Mouse (Mus musculus): ENCODE results near the gene Slc38a2. TPM values are rescaled to one million over a fixed set of nuclear protein-coding genes. Genes with fewer than 3 reads are reported as not detected.

The Slc38a2 gene
- polyA plus RNA-seq, 1 experiment, result 13.9 TPM

DNA sequence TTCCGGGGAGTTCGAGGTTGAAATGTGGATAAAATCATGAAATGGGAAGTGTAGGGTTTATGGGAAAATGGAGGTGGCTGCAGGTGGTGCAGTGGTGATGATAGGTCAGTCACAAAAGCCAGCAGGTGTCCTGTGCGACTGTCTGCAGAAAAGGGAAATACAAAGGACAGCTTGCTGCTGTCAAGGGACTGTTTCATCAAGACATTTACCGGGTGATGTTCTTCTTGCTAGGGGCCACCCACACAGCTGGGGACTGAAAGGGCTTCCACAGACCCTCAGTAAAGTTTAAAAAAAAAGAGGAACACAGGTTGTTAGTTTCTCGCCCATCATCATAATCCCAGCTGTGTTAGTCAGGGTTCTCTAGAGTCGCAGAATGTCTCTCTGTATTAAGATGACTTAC is 14.3 kb downstream of the Slc38a2 start:
- WGBS, result 64% methylated on average over 6 of the region's 6 CpGs
- H3K4me1 ChIP-seq (ENCODE audit: control insufficient read depth, insufficient read depth, insufficient read length, low read length), result 0 out of 2 replicates have a peak, but pooled peaks cover 4% of the 10 kb centered on the region
- TF ChIP-seq POLR2A (IDR thresholded peaks at IDR 0.05; ENCODE audit: low read depth, low read length) (no peak), CTCF (IDR thresholded peaks at IDR 0.05; ENCODE audit: extremely low read depth, insufficient read length, insufficient replicate concordance, low read depth, low read length) (no peak)

DNA sequence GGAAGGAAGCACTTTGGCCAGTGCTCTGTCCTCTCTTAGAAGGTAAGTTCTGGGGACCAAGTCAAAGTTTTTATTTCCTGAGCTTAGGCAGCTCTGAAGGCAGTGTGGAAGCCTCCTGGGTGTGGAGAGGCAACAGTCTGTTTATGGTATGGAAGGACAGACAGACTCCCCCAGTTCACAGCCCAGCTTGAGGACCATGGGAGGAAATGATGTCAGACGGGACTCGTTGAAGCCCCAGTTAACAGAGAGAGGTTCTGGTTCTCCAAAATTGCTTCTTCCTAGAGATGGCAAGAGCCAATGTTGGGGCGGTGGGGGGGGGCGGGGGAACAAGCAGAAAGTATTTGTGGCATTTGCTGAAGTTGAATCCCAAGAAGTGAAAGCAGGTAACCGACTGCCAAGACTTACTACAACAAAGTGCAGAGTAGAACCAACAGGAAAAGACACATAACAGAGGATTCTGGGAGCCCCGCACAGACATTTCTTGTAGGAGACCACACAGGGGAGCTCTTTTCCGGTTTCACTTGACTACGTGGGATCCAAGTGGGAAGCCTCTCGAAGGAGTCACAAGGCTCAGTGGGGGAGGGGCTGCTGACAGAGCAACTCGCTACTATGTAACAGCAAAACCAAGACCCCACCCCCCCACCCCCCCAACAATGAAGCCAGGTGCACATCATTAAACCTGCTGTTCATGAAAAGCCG is 15.2 kb downstream of the Slc38a2 start:
- H3K36me3 ChIP-seq (ENCODE audit: control insufficient read depth, insufficient read depth, low read length), result peaks cover 17% of the 10 kb centered on the region
- H3K27ac ChIP-seq (ENCODE audit: insufficient read depth, low read depth, low read length), result no peak overlapping the region
- no peaks in the 10 kb centered on the region for H3K27me3 ChIP-seq (ENCODE audit: control insufficient read depth, insufficient read depth, low read length)
- 25% methylated on average over 11 of the region's 11 CpGs for WGBS
- H3K4me1 ChIP-seq (ENCODE audit: control insufficient read depth, insufficient read depth, insufficient read length, low read length), result 0 out of 2 replicates have a peak, but pooled peaks cover 4% of the 10 kb centered on the region
- H3K4me3 ChIP-seq (ENCODE audit: low read depth, low read length), result no peak overlapping the region
- TF ChIP-seq POLR2A (IDR thresholded peaks at IDR 0.05; ENCODE audit: low read depth, low read length) (no peak), CTCF (IDR thresholded peaks at IDR 0.05; ENCODE audit: extremely low read depth, insufficient read length, insufficient replicate concordance, low read depth, low read length) (no peak)

More for the DNA sequence above, 14.3 kb downstream of the Slc38a2 start:
- H3K36me3 ChIP-seq (ENCODE audit: control insufficient read depth, insufficient read depth, low read length), result peaks cover 23% of the 10 kb centered on the region
- H3K27ac ChIP-seq (ENCODE audit: insufficient read depth, low read depth, low read length), result no peak overlapping the region
- H3K27me3 ChIP-seq (ENCODE audit: control insufficient read depth, insufficient read depth, low read length), result no peaks in the 10 kb centered on the region
- no peak overlapping the region for H3K4me3 ChIP-seq (ENCODE audit: low read depth, low read length)

DNA sequence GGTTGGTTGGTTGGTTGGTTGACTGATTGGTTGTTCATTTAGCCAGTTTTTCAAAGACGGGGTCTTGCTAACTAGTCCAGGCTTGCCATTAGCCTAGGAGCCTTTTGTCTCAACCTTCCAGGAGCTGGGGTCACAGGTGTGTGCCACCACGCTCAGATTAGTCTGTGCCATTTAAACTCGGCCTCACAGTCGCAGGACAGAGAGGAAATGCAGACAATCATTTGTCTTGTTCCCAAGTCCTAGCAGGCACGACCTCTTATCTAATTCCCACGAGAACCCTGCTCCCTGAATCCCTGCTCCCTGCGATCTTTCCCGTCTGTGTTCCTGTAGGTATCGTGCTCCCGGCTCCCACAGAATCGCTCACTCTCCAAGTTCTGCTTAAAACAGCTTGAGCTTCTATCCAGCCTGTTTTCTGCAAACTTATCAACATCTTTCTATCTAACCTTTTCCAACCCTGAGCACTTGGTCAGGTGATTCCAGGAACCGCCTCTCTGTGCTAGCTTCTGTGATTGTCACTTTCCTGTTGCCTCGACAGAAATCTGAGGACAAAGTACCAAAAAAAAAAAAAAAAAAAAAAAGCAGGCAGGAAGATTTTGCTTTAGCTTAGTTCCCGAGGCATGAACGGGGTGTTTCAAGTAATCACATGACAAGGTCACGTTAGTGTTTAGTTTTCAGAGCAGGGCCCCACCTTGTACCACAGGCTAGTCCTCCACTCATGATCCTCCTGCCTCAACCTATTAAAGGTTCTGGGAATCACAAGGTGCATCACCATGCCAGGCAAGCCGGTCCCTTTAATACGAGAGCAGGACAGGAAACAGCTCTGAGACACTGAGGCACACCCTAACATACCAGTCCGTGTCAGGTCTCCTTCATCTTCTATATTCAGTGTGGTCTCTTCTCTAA is 20.4 kb downstream of the Slc38a2 start:
- Histone ChIP-seq H3K36me3 (ENCODE audit: control insufficient read depth, insufficient read depth, low read length) (no peaks in the 10 kb centered on the region), H3K27me3 (ENCODE audit: control insufficient read depth, insufficient read depth, low read length) (peaks cover 3% of the 10 kb centered on the region; the same call in 1 of the 2 replicates), H3K4me3 (ENCODE audit: low read depth, low read length) (no peak overlapping the region), H3K27ac (ENCODE audit: insufficient read depth, low read depth, low read length) (no peak overlapping the region), H3K4me1 (ENCODE audit: control insufficient read depth, insufficient read depth, insufficient read length, low read length) (no peaks in the 10 kb centered on the region; the same call in 1 of the 2 replicates)
- TF ChIP-seq POLR2A (IDR thresholded peaks at IDR 0.05; ENCODE audit: low read depth, low read length), result no peak
- TF ChIP-seq CTCF (IDR thresholded peaks at IDR 0.05; ENCODE audit: extremely low read depth, insufficient read length, insufficient replicate concordance, low read depth, low read length), result no peak
- 26% methylated on average over 19 of the region's 19 CpGs for WGBS

DNA sequence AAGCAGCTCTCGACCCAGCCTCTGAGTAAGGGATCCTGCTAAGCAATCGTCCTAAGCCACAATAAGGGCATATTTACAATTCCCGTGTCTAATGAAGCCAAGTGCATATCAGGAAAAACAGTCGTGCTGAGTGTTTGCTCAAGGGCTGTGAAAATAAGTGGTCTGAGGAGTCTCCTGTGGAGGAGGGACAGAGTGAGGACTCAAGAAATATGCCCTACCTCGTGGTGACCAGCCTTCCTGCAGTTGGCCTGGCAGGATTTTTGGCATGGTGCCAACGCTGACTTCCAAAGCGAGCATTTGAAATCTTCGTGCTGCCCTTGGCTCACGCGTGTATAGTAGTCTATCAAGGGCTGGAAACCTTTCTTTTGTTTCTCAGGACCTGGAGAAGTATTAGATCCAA is 23.0 kb downstream of the Slc38a2 start:
- Histone ChIP-seq H3K27ac (ENCODE audit: insufficient read depth, low read depth, low read length) (no peak overlapping the region), H3K36me3 (ENCODE audit: control insufficient read depth, insufficient read depth, low read length) (no peaks in the 10 kb centered on the region), H3K4me3 (ENCODE audit: low read depth, low read length) (no peak overlapping the region), H3K4me1 (ENCODE audit: control insufficient read depth, insufficient read depth, insufficient read length, low read length) (no peaks in the 10 kb centered on the region; the same call in 1 of the 2 replicates), H3K27me3 (ENCODE audit: control insufficient read depth, insufficient read depth, low read length) (peaks cover 3% of the 10 kb centered on the region; the same call in 1 of the 2 replicates)
- WGBS, result 17% methylated on average over 10 of the region's 10 CpGs
- TF ChIP-seq POLR2A (IDR thresholded peaks at IDR 0.05; ENCODE audit: low read depth, low read length), result no peak
- no peak for TF ChIP-seq CTCF (IDR thresholded peaks at IDR 0.05; ENCODE audit: extremely low read depth, insufficient read length, insufficient replicate concordance, low read depth, low read length)

DNA sequence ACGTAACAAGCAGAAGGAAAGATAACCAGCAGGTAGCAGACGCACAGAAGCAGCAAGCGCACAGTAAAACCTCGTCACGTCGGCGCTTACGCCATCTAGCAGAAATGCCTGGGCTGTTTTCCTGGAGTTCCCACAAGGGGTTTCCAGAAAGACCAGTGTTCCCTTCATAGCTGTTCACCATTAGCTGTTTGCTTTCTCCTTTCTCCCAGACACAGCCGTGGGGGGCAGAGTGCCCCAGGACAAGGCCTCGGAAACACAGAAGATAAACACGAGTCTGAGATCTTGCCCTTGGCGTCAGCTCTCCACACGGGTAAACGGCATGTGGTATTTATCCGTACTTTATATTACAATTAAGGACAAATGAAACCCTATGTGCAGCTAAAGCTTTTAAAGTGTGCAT is 23.8 kb downstream of the Slc38a2 start:
- H3K36me3 ChIP-seq (ENCODE audit: control insufficient read depth, insufficient read depth, low read length), result no peaks in the 10 kb centered on the region
- no peak overlapping the region for H3K4me3 ChIP-seq (ENCODE audit: low read depth, low read length)
- 88% methylated on average over 15 of the region's 15 CpGs for WGBS
- TF ChIP-seq CTCF (IDR thresholded peaks at IDR 0.05; ENCODE audit: extremely low read depth, insufficient read length, insufficient replicate concordance, low read depth, low read length) (no peak), POLR2A (IDR thresholded peaks at IDR 0.05; ENCODE audit: low read depth, low read length) (no peak)
- no peak overlapping the region for H3K27ac ChIP-seq (ENCODE audit: insufficient read depth, low read depth, low read length)
- peaks cover 3% of the 10 kb centered on the region; the same call in 1 of the 2 replicates for H3K27me3 ChIP-seq (ENCODE audit: control insufficient read depth, insufficient read depth, low read length)
- no peaks in the 10 kb centered on the region; the same call in 1 of the 2 replicates for H3K4me1 ChIP-seq (ENCODE audit: control insufficient read depth, insufficient read depth, insufficient read length, low read length)

DNA sequence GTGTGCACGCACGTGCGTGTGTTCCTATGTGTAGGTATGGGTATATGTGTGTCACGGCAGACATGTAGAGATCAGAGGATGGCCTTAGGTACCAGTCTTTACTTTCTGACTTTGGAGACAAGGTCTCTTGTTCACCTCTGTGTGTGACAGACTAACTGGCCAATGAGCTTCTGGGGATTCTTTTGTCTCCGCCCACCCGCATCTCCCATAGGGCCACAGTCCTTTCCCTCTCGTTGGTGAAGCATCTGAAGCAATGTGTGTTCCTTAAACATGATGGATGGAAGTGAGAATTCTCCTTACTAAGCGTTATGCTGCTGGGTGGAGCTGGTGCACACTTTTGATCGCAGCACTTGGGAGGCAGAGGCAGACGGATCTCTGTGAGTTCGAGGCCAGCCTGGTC is 24.5 kb downstream of the Slc38a2 start:
- peaks cover 3% of the 10 kb centered on the region; the same call in 1 of the 2 replicates for H3K27me3 ChIP-seq (ENCODE audit: control insufficient read depth, insufficient read depth, low read length)
- no peak for TF ChIP-seq CTCF (IDR thresholded peaks at IDR 0.05; ENCODE audit: extremely low read depth, insufficient read length, insufficient replicate concordance, low read depth, low read length)
- no peak for TF ChIP-seq POLR2A (IDR thresholded peaks at IDR 0.05; ENCODE audit: low read depth, low read length)
- no peaks in the 10 kb centered on the region for H3K36me3 ChIP-seq (ENCODE audit: control insufficient read depth, insufficient read depth, low read length)
- no peaks in the 10 kb centered on the region; the same call in 1 of the 2 replicates for H3K4me1 ChIP-seq (ENCODE audit: control insufficient read depth, insufficient read depth, insufficient read length, low read length)
- no peak overlapping the region for H3K4me3 ChIP-seq (ENCODE audit: low read depth, low read length)
- H3K27ac ChIP-seq (ENCODE audit: insufficient read depth, low read depth, low read length), result no peak overlapping the region
- WGBS, result 91% methylated on average over 11 of the region's 11 CpGs

All from small intestine, adult 2 months (tissue).